Mouse (Mus musculus) E14TG2a.4 (cell line): ENCODE measurements around the gene Nlk.

Experiments
- CTCF ChIP-seq: conservative IDR thresholded peaks from 2 replicates; pipeline ENCODE4 v1.5.1; 2014; ENCODE audit warnings: low read length
- NANOG ChIP-seq: IDR thresholded peaks from 2 replicates; pipeline ENCODE4 v1.6.1; 2014; ENCODE audit warnings: borderline replicate concordance, low read length, mixed read lengths
- POU5F1 ChIP-seq: IDR thresholded peaks from 2 replicates; pipeline ENCODE4 v1.6.1; 2014; ENCODE audit warnings: low read length, borderline replicate concordance

GRCm38 (mm10) chr11:78678761-78679160 is 18.4 kb downstream of the Nlk start:
- no peak for TF ChIP-seq CTCF
- TF ChIP-seq NANOG: no peak
- TF ChIP-seq POU5F1: no peak
